Mouse (Mus musculus): ENCODE measurements around the gene Slc25a20. TPM values are rescaled to one million over a fixed set of nuclear protein-coding genes. Genes with fewer than 3 reads are reported as not detected.

The Slc25a20 gene
- total and polyA plus RNA-seq, 2 experiments from 2014 or later = 32.5 to 44.4 TPM

- Histone ChIP-seq H3K4me2 (ENCODE audit: low read depth, low read length, poor library complexity, severe bottlenecking) (no peak within 1 kb of the TSS), H3K9me3 (ENCODE audit: low read length) (no peaks in the 10 kb centered on the region), H3K36me3 (ENCODE audit: insufficient read depth, low read length) (peaks cover 4% of the 10 kb centered on the region), H3K4me3 (ENCODE audit: low read depth, low read length) (no peak within 1 kb of the TSS), H3K27me3 (ENCODE audit: insufficient read depth, low read length) (no peaks in the 10 kb centered on the region), H3K9ac (replicated peaks; ENCODE audit: low read length, poor library complexity, severe bottlenecking) (no peak within 1 kb of the TSS), H3K27ac (ENCODE audit: low read depth, low read length) (peak within 1 kb of the TSS; percentile 44), H3K4me1 (ENCODE audit: insufficient read depth, low read length) (peaks cover 14% of the 10 kb centered on the region)
- DNase-seq (ENCODE audit: low spot score) = peak; percentile 79
- ATAC-seq (ENCODE audit: low FRiP score) = no peak
- 28% methylated on average over 1 of the region's 1 CpGs for WGBS
- no peak for TF ChIP-seq CTCF (IDR thresholded peaks at IDR 0.05)
Observed at GRCm38 (mm10) chr9:108689106-108689505, 27.2 kb downstream of the Slc25a20 start, which contains the start of gene Prkar2a. Prkar2a (plus strand) TSS chr9:108689314.

- H3K4me3 ChIP-seq (ENCODE audit: low read depth, low read length) = no peak overlapping the region
- H3K4me2 ChIP-seq (ENCODE audit: low read depth, low read length, poor library complexity, severe bottlenecking) = no peak overlapping the region
- no peak for DNase-seq (ENCODE audit: low spot score)
- H3K27ac ChIP-seq (ENCODE audit: low read depth, low read length) = no peak overlapping the region
- no peak overlapping the region for H3K9ac ChIP-seq (replicated peaks; ENCODE audit: low read length, poor library complexity, severe bottlenecking)
- H3K36me3 ChIP-seq (ENCODE audit: insufficient read depth, low read length) = peaks cover 2% of the 10 kb centered on the region
- ATAC-seq (ENCODE audit: low FRiP score) = no peak
- no peaks in the 10 kb centered on the region for H3K27me3 ChIP-seq (ENCODE audit: insufficient read depth, low read length)
- no peaks in the 10 kb centered on the region for H3K9me3 ChIP-seq (ENCODE audit: low read length)
- WGBS = 84% methylated on average over 1 of the region's 1 CpGs
- TF ChIP-seq CTCF (IDR thresholded peaks at IDR 0.05) = no peak
- peaks cover 19% of the 10 kb centered on the region for H3K4me1 ChIP-seq (ENCODE audit: insufficient read depth, low read length)
Observed at GRCm38 (mm10) chr9:108689993-108690392, 28.1 kb downstream of the Slc25a20 start.

- no peak overlapping the region for H3K4me2 ChIP-seq (ENCODE audit: low read depth, low read length, poor library complexity, severe bottlenecking)
Observed at GRCm38 (mm10) chr9:108690914-108691313, 29.0 kb downstream of the Slc25a20 start.

GRCm38 (mm10) chr9:108691371-108691770 lies 29.5 kb downstream of the Slc25a20 start:
- H3K4me2 ChIP-seq (ENCODE audit: low read depth, low read length, poor library complexity, severe bottlenecking) = peak overlapping the region; percentile 78
- DNase-seq (ENCODE audit: low spot score) (no peak), ATAC-seq (ENCODE audit: low FRiP score) (peak; percentile 12; the same call in 1 of the 2 replicates)
- no peaks in the 10 kb centered on the region for H3K27me3 ChIP-seq (ENCODE audit: insufficient read depth, low read length)
- H3K4me3 ChIP-seq (ENCODE audit: low read depth, low read length) = peak overlapping the region; percentile 85
- H3K9ac ChIP-seq (replicated peaks; ENCODE audit: low read length, poor library complexity, severe bottlenecking) = peak overlapping the region; percentile 77
- H3K36me3 ChIP-seq (ENCODE audit: insufficient read depth, low read length) = no peaks in the 10 kb centered on the region
- no peaks in the 10 kb centered on the region for H3K9me3 ChIP-seq (ENCODE audit: low read length)
- peaks cover 19% of the 10 kb centered on the region for H3K4me1 ChIP-seq (ENCODE audit: insufficient read depth, low read length)
- H3K27ac ChIP-seq (ENCODE audit: low read depth, low read length) = peak overlapping the region; percentile 85
- WGBS = 68% methylated on average over 8 of the region's 8 CpGs
- no peak for TF ChIP-seq CTCF (IDR thresholded peaks at IDR 0.05)

More at GRCm38 (mm10) chr9:108690914-108691313, 29.0 kb downstream of the Slc25a20 start:
- no peak overlapping the region for H3K9ac ChIP-seq (replicated peaks; ENCODE audit: low read length, poor library complexity, severe bottlenecking)
- no peaks in the 10 kb centered on the region for H3K36me3 ChIP-seq (ENCODE audit: insufficient read depth, low read length)
- H3K4me1 ChIP-seq (ENCODE audit: insufficient read depth, low read length) = peaks cover 19% of the 10 kb centered on the region
- H3K27ac ChIP-seq (ENCODE audit: low read depth, low read length) = no peak overlapping the region
- H3K4me3 ChIP-seq (ENCODE audit: low read depth, low read length) = no peak overlapping the region
- no peak for DNase-seq (ENCODE audit: low spot score)
- 92% methylated on average over 6 of the region's 6 CpGs for WGBS
- ATAC-seq (ENCODE audit: low FRiP score) = no peak
- no peak for TF ChIP-seq CTCF (IDR thresholded peaks at IDR 0.05)
- no peaks in the 10 kb centered on the region for H3K27me3 ChIP-seq (ENCODE audit: insufficient read depth, low read length)
- no peaks in the 10 kb centered on the region for H3K9me3 ChIP-seq (ENCODE audit: low read length)

- Histone ChIP-seq H3K4me3 (ENCODE audit: low read depth, low read length) (peak overlapping the region; percentile 85), H3K4me1 (ENCODE audit: insufficient read depth, low read length) (peaks cover 19% of the 10 kb centered on the region), H3K4me2 (ENCODE audit: low read depth, low read length, poor library complexity, severe bottlenecking) (peak overlapping the region; percentile 78), H3K9me3 (ENCODE audit: low read length) (no peaks in the 10 kb centered on the region), H3K36me3 (ENCODE audit: insufficient read depth, low read length) (no peaks in the 10 kb centered on the region), H3K27ac (ENCODE audit: low read depth, low read length) (peak overlapping the region; percentile 85), H3K27me3 (ENCODE audit: insufficient read depth, low read length) (no peaks in the 10 kb centered on the region), H3K9ac (replicated peaks; ENCODE audit: low read length, poor library complexity, severe bottlenecking) (peak overlapping the region; percentile 77)
- WGBS = under 1% methylated on average over 16 of the region's 42 CpGs
- peak; percentile 89 for ATAC-seq (ENCODE audit: low FRiP score)
- DNase-seq (ENCODE audit: low spot score) = peak; percentile 92
- no peak for TF ChIP-seq CTCF (IDR thresholded peaks at IDR 0.05)
Observed at GRCm38 (mm10) chr9:108691846-108692225, 29.9 kb downstream of the Slc25a20 start.

GRCm38 (mm10) chr9:108692226-108693041 lies 30.5 kb downstream of the Slc25a20 start:
- ATAC-seq (ENCODE audit: low FRiP score) (peak; percentile 63), DNase-seq (ENCODE audit: low spot score) (peak; percentile 80)
- Histone ChIP-seq H3K4me3 (ENCODE audit: low read depth, low read length) (peak overlapping the region; percentile 85), H3K36me3 (ENCODE audit: insufficient read depth, low read length) (no peaks in the 10 kb centered on the region), H3K9ac (replicated peaks; ENCODE audit: low read length, poor library complexity, severe bottlenecking) (peak overlapping the region; percentile 77), H3K9me3 (ENCODE audit: low read length) (no peaks in the 10 kb centered on the region), H3K4me1 (ENCODE audit: insufficient read depth, low read length) (peaks cover 19% of the 10 kb centered on the region), H3K27ac (ENCODE audit: low read depth, low read length) (peak overlapping the region; percentile 85), H3K4me2 (ENCODE audit: low read depth, low read length, poor library complexity, severe bottlenecking) (peak overlapping the region; percentile 78), H3K27me3 (ENCODE audit: insufficient read depth, low read length) (no peaks in the 10 kb centered on the region)
- under 1% methylated on average over 69 of the region's 92 CpGs for WGBS
- TF ChIP-seq CTCF (IDR thresholded peaks at IDR 0.05) = peak; percentile 42
